Mouse (Mus musculus) bone marrow, adult 2 months (tissue): Measurements from ENCODE around the gene Larp1.

Source experiments
- CTCF ChIP-seq: fragments of 200-500 bp; IDR thresholded peaks from 2 replicates; pipeline ENCODE4 v1.5.1; 2011; ENCODE audit warnings: low read length, control low read depth; ENCODE audit not compliant: control insufficient read depth, insufficient read depth
- POLR2A ChIP-seq: fragments of 200-500 bp; IDR thresholded peaks from 2 replicates; pipeline ENCODE4 v1.6.1; 2011; ENCODE audit warnings: low read depth, mild to moderate bottlenecking, control low read depth, low read length, borderline replicate concordance; ENCODE audit not compliant: control insufficient read depth

GRCm38 (mm10) chr11:58072978-58073377 lies 64.1 kb downstream of the Larp1 start:
- TF ChIP-seq POLR2A (no peak), CTCF (no peak)
